Mouse (Mus musculus) C2C12 (cell line): ENCODE data around the gene Olfr582.

Experiments
- CEBPB ChIP-seq: IDR thresholded peaks from one replicate; pipeline ENCODE4 v1.6.1; 2011; ENCODE audit warnings: low read depth, mild to moderate bottlenecking, control low read depth, moderate library complexity
- CTCF ChIP-seq: IDR thresholded peaks from one replicate; pipeline ENCODE4 v1.5.1; 2011; ENCODE audit not compliant: control insufficient read depth, insufficient read depth, insufficient read length
- MAX ChIP-seq: IDR thresholded peaks from one replicate; pipeline ENCODE4 v1.6.1; 2011; ENCODE audit warnings: mild to moderate bottlenecking, control low read depth
- MYOD1 ChIP-seq: IDR thresholded peaks from one replicate; pipeline ENCODE4 v1.6.1; 2011; ENCODE audit warnings: low read depth; ENCODE audit not compliant: control insufficient read depth, insufficient read length
- USF1 ChIP-seq: IDR thresholded peaks from one replicate; pipeline ENCODE4 v1.6.1; 2011; ENCODE audit warnings: low read depth, mild to moderate bottlenecking, control low read depth, moderate library complexity

DNA sequence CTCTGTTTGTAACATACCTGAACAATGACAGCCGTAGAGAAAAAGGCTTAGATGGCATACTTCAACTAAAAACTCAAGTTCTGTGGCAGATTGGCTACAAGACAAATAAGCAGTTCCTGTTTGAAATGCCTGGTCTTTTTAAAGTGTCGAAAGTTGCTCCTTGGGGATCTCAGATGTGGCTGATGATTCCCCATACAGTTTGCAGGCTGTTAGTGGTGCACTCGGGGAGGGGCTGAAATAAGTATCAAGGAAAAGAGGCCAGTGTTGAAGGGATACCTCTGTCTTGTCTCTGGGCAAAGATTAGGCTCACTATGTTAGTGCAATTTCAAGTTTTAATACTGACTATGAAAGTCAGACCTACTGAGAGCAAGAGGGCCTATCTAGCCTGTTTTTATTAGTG, 48.6 kb upstream of the Olfr582 start, which contains the start of gene Olfr578:
- TF ChIP-seq CTCF (no peak), MYOD1 (no peak), USF1 (no peak), MAX (no peak), CEBPB (no peak)
